14 mouse cellular contexts compared by ENCODE assay signal in the genomic region with DNA sequence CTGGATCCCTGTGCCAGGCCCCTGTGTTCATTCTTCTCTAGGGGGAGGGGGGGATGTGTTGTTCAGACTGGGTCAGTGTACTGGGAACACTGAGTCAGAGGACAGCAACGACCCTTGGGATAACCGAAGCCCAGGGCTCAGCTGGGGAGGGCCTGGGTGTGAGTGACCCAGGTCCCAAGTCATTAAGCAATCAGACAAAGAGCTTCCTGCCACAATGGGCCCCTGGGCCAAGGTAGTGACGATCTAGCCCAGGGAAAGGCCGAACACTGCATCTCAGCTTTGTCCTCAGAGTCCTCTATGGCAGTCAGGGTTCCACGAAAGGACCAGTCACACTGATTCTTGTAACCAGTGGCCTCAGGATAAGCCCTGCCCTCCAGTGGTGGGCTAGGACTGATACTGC. TPM values are rescaled to one million over a fixed set of nuclear protein-coding genes. Genes with fewer than 3 reads are reported as not detected.
DNase-seq lines count a peak whose midpoint lies in the region; ATAC-seq and TF ChIP-seq lines count a peak whose summit lies in the region.
"Had no signal": no experiment of that assay in that cellular context is flagged by ENCODE, and none has a peak within 500 bp of the region (broad histone marks: within the 10 kb centered on the region; RNA-seq: fewer than 3 reads in every experiment).

No protein-coding gene starts in this region.

- H3K4me3 ChIP-seq in heart, adult 2 months, result no peak overlapping the region
- no peak overlapping the region for H3K4me3 ChIP-seq in kidney, embryonic 16.5 days (ENCODE audit: low read length)
- no peak overlapping the region for H3K4me3 ChIP-seq in spleen, adult 2 months (ENCODE audit: extremely low read depth, insufficient read depth, insufficient read length)
- H3K4me3 ChIP-seq: liver, embryonic 12.5 days; neural tube, embryonic 15.5 days had no signal

- peak in 1 of 2 experiments; percentile 65 for DNase-seq in heart, adult 2 months
- no peak for DNase-seq in heart, postnatal 14 days
- no peak for DNase-seq in kidney, postnatal 4 days
- DNase-seq in spleen, adult 2 months (ENCODE audit: low read depth in 1 of 2, low spot score in 2 of 2), result no peak
- DNase-seq in spleen, postnatal 36 days (ENCODE audit: low spot score in 2 of 2), result no peak
- DNase-seq in cerebellum, postnatal 14 days, result no peak
- no peak for DNase-seq in thymus, postnatal 4 days
- DNase-seq: adrenal gland, adult 2 months; B cell, adult 2 months; cerebellum, adult 2 months had no signal

- H3K79me2 ChIP-seq in heart, adult 2 months (replicated peaks; ENCODE audit: control insufficient read depth, insufficient read depth, low read length), result no peaks in the 10 kb centered on the region

- H3K4me1 ChIP-seq in heart, adult 2 months (ENCODE audit: control insufficient read depth, insufficient read depth, low read length), result peaks cover 16% of the 10 kb centered on the region
- peaks cover 65% of the 10 kb centered on the region for H3K4me1 ChIP-seq in kidney, embryonic 16.5 days (ENCODE audit: insufficient read depth, low read length)
- H3K4me1 ChIP-seq in spleen, adult 2 months (ENCODE audit: control insufficient read depth, insufficient read depth, insufficient read length), result no peaks in the 10 kb centered on the region

- intact Hi-C loops in heart, adult 2 months (cut with DNase I), result no loop called here
- intact Hi-C loops in heart, postnatal 14 days (cut with DNase I), result no loop called here

- no peaks in the 10 kb centered on the region for H3K27me3 ChIP-seq in heart, adult 2 months (ENCODE audit: control insufficient read depth, insufficient read depth, low read length)
- no peaks in the 10 kb centered on the region for H3K27me3 ChIP-seq in kidney, embryonic 16.5 days (ENCODE audit: insufficient read depth, low read length)
- no peaks in the 10 kb centered on the region for H3K27me3 ChIP-seq in spleen, adult 2 months (ENCODE audit: control insufficient read depth, insufficient read depth, low read length)
- H3K27me3 ChIP-seq: neural tube, embryonic 15.5 days had no signal

- H3K9me3 ChIP-seq in kidney, embryonic 16.5 days (ENCODE audit: low read length), result no peaks in the 10 kb centered on the region
- H3K9me3 ChIP-seq: liver, embryonic 12.5 days; neural tube, embryonic 15.5 days had no signal

- no peak for TF ChIP-seq CTCF in heart, adult 2 months (IDR thresholded peaks at IDR 0.05)
- no peak for TF ChIP-seq CTCF in spleen, adult 2 months (IDR thresholded peaks at IDR 0.05; ENCODE audit: extremely low read depth, insufficient read depth, insufficient read length, insufficient replicate concordance)

- TF ChIP-seq EP300 in heart, adult 2 months (IDR thresholded peaks at IDR 0.05; ENCODE audit: insufficient read depth, low read depth, low read length), result no peak

- H3K4me2 ChIP-seq in kidney, embryonic 16.5 days (replicated peaks; ENCODE audit: low read depth, low read length), result no peak overlapping the region
- H3K4me2 ChIP-seq: liver, embryonic 12.5 days; neural tube, embryonic 15.5 days had no signal

- H3K27ac ChIP-seq in heart, adult 2 months, result peak overlapping the region; percentile 21
- peak overlapping the region; percentile 76 for H3K27ac ChIP-seq in kidney, embryonic 16.5 days (ENCODE audit: low read length)
- 0 out of 2 replicates have a peak overlapping the region, but pooled peaks have one; percentile 4 for H3K27ac ChIP-seq in spleen, adult 2 months (ENCODE audit: insufficient read depth, low read length)
- H3K27ac ChIP-seq: liver, embryonic 12.5 days; neural tube, embryonic 15.5 days had no signal

- ATAC-seq in kidney, embryonic 16.5 days (ENCODE audit: low FRiP score, low TSS enrichment), result no peak
- ATAC-seq: liver, embryonic 12.5 days had no signal

- no peak overlapping the region for H3K9ac ChIP-seq in heart, adult 2 months (ENCODE audit: low read depth, low read length)
- H3K9ac ChIP-seq in kidney, embryonic 16.5 days (replicated peaks; ENCODE audit: low read length), result no peak overlapping the region
- H3K9ac ChIP-seq: liver, embryonic 12.5 days; neural tube, embryonic 15.5 days had no signal

- no peak for TF ChIP-seq POLR2A in heart, adult 2 months (IDR thresholded peaks at IDR 0.05; ENCODE audit: insufficient read depth, low read depth, low read length)
- no peak for TF ChIP-seq POLR2A in spleen, adult 2 months (IDR thresholded peaks at IDR 0.05; ENCODE audit: low read depth, low read length)

- H3K36me3 ChIP-seq in heart, adult 2 months (ENCODE audit: control insufficient read depth, insufficient read depth, low read length), result no peaks in the 10 kb centered on the region
- no peaks in the 10 kb centered on the region for H3K36me3 ChIP-seq in kidney, embryonic 16.5 days (ENCODE audit: insufficient read depth, low read length)
- H3K36me3 ChIP-seq in spleen, adult 2 months (ENCODE audit: control insufficient read depth, insufficient read depth, low read length), result no peaks in the 10 kb centered on the region
- H3K36me3 ChIP-seq: liver, embryonic 12.5 days; neural tube, embryonic 15.5 days had no signal

- 54% methylated on average over 5 of the region's 5 CpGs for WGBS in heart, adult 2 months
- 38% methylated on average over 5 of the region's 5 CpGs for WGBS in kidney, embryonic 16.5 days
- WGBS in spleen, adult 2 months, result 71% methylated on average over 5 of the region's 5 CpGs

RNA-seq across cellular contexts. Expression of gene Loxl1, which starts 9.9 kb away (rescaled TPM):
- total RNA-seq in heart, adult 2 months (2021), result 10 to 100 TPM; 22.1 to 28.4 TPM
- polyA plus RNA-seq in heart, adult 2 months (2012; rRNA removed), result 57.5 and 59.7 TPM in 2 replicates
- 10 to 100 TPM; 50.5 to 53.2 TPM for total RNA-seq in heart, postnatal 14 days (2021)
- polyA plus RNA-seq in kidney, embryonic 16.5 days (2015; fragmentation: Nextera tagmentation; extraction: Ambion mirVana), result 32.7 and 36.6 TPM in 2 replicates
- polyA plus RNA-seq in spleen, adult 2 months (2012; rRNA removed), result 26.6 and 29.5 TPM in 2 replicates
- total RNA-seq: megakaryocyte-erythroid progenitor cell, adult 5-6 weeks had no signal

RNA-seq across cellular contexts. Expression of gene Stoml1, which starts 50.2 kb away (rescaled TPM):
- total RNA-seq in heart, adult 2 months (2021), result 1 to 10 TPM; 9.2 to 9.6 TPM
- 23.4 and 29.4 TPM in 2 replicates for polyA plus RNA-seq in heart, adult 2 months (2012; rRNA removed)
- total RNA-seq in heart, postnatal 14 days (2021), result 10 to 100 TPM; 12.7 to 12.9 TPM
- 33.8 and 35.8 TPM in 2 replicates for polyA plus RNA-seq in kidney, embryonic 16.5 days (2015; fragmentation: Nextera tagmentation; extraction: Ambion mirVana)
- 55.5 and 63.5 TPM in 2 replicates for polyA plus RNA-seq in spleen, adult 2 months (2012; rRNA removed)

RNA-seq across cellular contexts. Expression of gene Pml, which starts 53.5 kb away (rescaled TPM):
- total RNA-seq in heart, adult 2 months (2021), result 1 to 10 TPM; 7.5 to 8.2 TPM
- 10.4 and 10.5 TPM in 2 replicates for polyA plus RNA-seq in heart, adult 2 months (2012; rRNA removed)
- 10 to 100 TPM; 10.9 to 11.9 TPM for total RNA-seq in heart, postnatal 14 days (2021)
- 26.7 TPM in 2 replicates for polyA plus RNA-seq in kidney, embryonic 16.5 days (2015; fragmentation: Nextera tagmentation; extraction: Ambion mirVana)
- polyA plus RNA-seq in spleen, adult 2 months (2012; rRNA removed), result 91.6 and 121 TPM in 2 replicates

Comparison
In these comparisons a context has a peak if more than half of its experiments do, and no peak if none do; other contexts are left out.
1. H3K27ac ChIP-seq: peak in every context shown above with its lines; median percentile 76 in kidney, embryonic 16.5 days; 21 in heart, adult 2 months; 4 in spleen, adult 2 months.